Mouse (Mus musculus) bone marrow macrophage, adult 2 months (primary cell): ENCODE measurements around the gene Gnat2.

Experiments used
- CTCF ChIP-seq: IDR thresholded peaks from 2 replicates; pipeline ENCODE4 v1.5.1; 2012; ENCODE audit warnings: low read depth, mild to moderate bottlenecking, low read length, moderate library complexity
- POLR2A ChIP-seq: IDR thresholded peaks from 2 replicates; pipeline ENCODE4 v1.6.1; 2012; ENCODE audit warnings: mild to moderate bottlenecking, low read depth, low read length, borderline replicate concordance

GRCm38 (mm10) chr3:108146671-108147070 is 54.1 kb downstream of the Gnat2 start:
- TF ChIP-seq CTCF (no peak), POLR2A (no peak)
